Mouse (Mus musculus) ES-Bruce4 (cell line): ENCODE data around the gene Cdk8. TPM values are rescaled to one million over a fixed set of nuclear protein-coding genes. Genes with fewer than 3 reads are reported as not detected.

Source experiments
- H3K27ac ChIP-seq: 2 replicates; pipeline ENCODE4 v1.5.1; 2012; ENCODE audit warnings: low read length, inconsistent platforms; ENCODE audit not compliant: insufficient read depth
- H3K27me3 ChIP-seq: 2 replicates; pipeline ENCODE4 v1.6.1; 2012; ENCODE audit warnings: mild to moderate bottlenecking, low read length, inconsistent platforms; ENCODE audit not compliant: control insufficient read depth, poor library complexity, insufficient read depth, severe bottlenecking
- H3K36me3 ChIP-seq: 2 replicates; pipeline ENCODE4 v1.6.1; 2012; ENCODE audit warnings: inconsistent platforms, mild to moderate bottlenecking, low read length, moderate library complexity; ENCODE audit not compliant: control insufficient read depth, poor library complexity, insufficient read depth, severe bottlenecking
- H3K4me1 ChIP-seq: one replicate; pipeline ENCODE4 v1.8.1; 2011; ENCODE audit warnings: low read length; ENCODE audit not compliant: control insufficient read depth, insufficient read depth
- H3K4me3 ChIP-seq: 2 replicates; pipeline ENCODE4 v1.5.1; 2011; ENCODE audit warnings: low read depth, mild to moderate bottlenecking, low read length
- H3K9ac ChIP-seq: 2 replicates; pipeline ENCODE4 v1.6.1; 2012; ENCODE audit warnings: low read depth, mild to moderate bottlenecking, inconsistent platforms; ENCODE audit not compliant: poor library complexity, severe bottlenecking
- H3K9me3 ChIP-seq: replicated peaks from 2 replicates; pipeline ENCODE4 v1.6.1; 2012; ENCODE audit warnings: mild to moderate bottlenecking, low read length, inconsistent platforms; ENCODE audit not compliant: control insufficient read depth, poor library complexity, insufficient read depth, severe bottlenecking
- CTCF ChIP-seq: IDR thresholded peaks from one replicate; pipeline ENCODE4 v1.8.1; 2011; ENCODE audit warnings: low read depth, low read length
- EP300 ChIP-seq: IDR thresholded peaks from 2 replicates; pipeline ENCODE4 v1.6.1; 2011; ENCODE audit warnings: low read depth, low read length; ENCODE audit not compliant: insufficient read depth
- POLR2A ChIP-seq: IDR thresholded peaks from one replicate; pipeline ENCODE4 v1.8.1; 2011; ENCODE audit warnings: low read length; ENCODE audit not compliant: insufficient read depth
- polyA plus RNA-seq: library from polyadenylated mRNA; stranded (reverse); fragments of >200 nt; gene quantifications from 2 replicates; pipeline ENCODE4 v1.2.4, GENCODE M21; 2011; ENCODE audit warnings: low read depth; ENCODE audit not compliant: missing spikeins, insufficient read depth, insufficient read length

Gene Cdk8
- polyA plus RNA-seq, 1 experiment, result 81.2 TPM

DNA sequence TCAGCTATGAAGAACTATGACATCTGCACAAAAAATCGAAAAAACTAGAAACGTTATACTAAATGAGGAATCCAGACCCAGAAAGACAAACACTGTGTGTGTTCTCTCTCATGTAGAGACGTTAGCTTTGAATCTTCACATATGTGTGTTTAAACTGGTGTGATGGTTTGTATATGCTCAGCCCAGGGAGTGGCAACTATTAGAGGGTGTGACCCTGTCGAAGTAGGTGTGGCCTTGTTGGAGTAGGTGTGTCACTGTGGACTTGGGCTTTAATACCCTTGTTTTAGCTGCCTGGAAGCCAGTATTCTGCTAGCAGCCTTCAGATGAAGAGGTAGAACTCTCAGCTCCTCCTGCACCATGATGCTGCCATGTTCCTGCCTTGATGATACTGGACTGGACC lies 109.0 kb downstream of the Cdk8 start:
- Histone ChIP-seq H3K4me1 (no peaks in the 10 kb centered on the region), H3K36me3 (no peaks in the 10 kb centered on the region), H3K27ac (no peak overlapping the region), H3K9ac (no peak overlapping the region), H3K27me3 (no peaks in the 10 kb centered on the region), H3K9me3 (no peaks in the 10 kb centered on the region), H3K4me3 (no peak overlapping the region)
- TF ChIP-seq POLR2A (no peak), CTCF (no peak), EP300 (no peak)

- no peak overlapping the region for H3K27ac ChIP-seq
- H3K27me3 ChIP-seq, result no peaks in the 10 kb centered on the region
- no peaks in the 10 kb centered on the region for H3K9me3 ChIP-seq
- no peak overlapping the region for H3K9ac ChIP-seq
- H3K4me1 ChIP-seq, result no peaks in the 10 kb centered on the region
- no peaks in the 10 kb centered on the region for H3K36me3 ChIP-seq
- TF ChIP-seq EP300, result no peak
- no peak for TF ChIP-seq CTCF
- TF ChIP-seq POLR2A, result no peak
- no peak overlapping the region for H3K4me3 ChIP-seq
These were observed 114.1 kb downstream of the Cdk8 start for GRCm38 (mm10) chr5:146344911-146345686.

GRCm38 (mm10) chr5:146347081-146347480 lies 116.1 kb downstream of the Cdk8 start:
- H3K4me1 ChIP-seq, result no peaks in the 10 kb centered on the region
- H3K9me3 ChIP-seq, result no peaks in the 10 kb centered on the region
- no peak overlapping the region for H3K27ac ChIP-seq
- H3K27me3 ChIP-seq, result no peaks in the 10 kb centered on the region
- H3K36me3 ChIP-seq, result no peaks in the 10 kb centered on the region
- no peak overlapping the region for H3K4me3 ChIP-seq
- TF ChIP-seq POLR2A (no peak), EP300 (no peak), CTCF (no peak)
- H3K9ac ChIP-seq, result no peak overlapping the region

DNA sequence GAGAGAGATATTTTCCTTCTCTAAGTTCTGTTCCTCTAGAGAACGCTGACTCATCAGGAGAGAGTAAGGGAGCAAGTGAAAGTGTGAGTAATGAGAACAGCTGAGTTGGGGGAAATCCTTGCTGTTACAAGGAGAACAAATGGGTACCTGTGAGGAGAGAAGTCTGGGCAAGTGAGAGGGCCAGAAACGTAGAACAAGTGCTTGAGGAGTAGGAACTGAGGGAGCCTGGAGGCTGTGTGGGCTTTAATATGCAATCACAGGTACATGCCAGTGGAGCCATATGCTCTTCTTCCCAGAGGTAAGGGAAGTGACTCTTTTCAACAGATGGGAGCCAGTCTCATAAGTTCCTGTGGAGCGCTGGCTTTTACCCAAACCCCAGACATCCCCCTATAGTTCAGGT lies 118.2 kb downstream of the Cdk8 start:
- no peaks in the 10 kb centered on the region for H3K27me3 ChIP-seq
- TF ChIP-seq POLR2A (no peak), EP300 (no peak), CTCF (no peak)
- no peaks in the 10 kb centered on the region for H3K9me3 ChIP-seq
- H3K4me3 ChIP-seq, result no peak overlapping the region
- H3K9ac ChIP-seq, result no peak overlapping the region
- H3K36me3 ChIP-seq, result no peaks in the 10 kb centered on the region
- H3K27ac ChIP-seq, result no peak overlapping the region
- no peaks in the 10 kb centered on the region for H3K4me1 ChIP-seq

DNA sequence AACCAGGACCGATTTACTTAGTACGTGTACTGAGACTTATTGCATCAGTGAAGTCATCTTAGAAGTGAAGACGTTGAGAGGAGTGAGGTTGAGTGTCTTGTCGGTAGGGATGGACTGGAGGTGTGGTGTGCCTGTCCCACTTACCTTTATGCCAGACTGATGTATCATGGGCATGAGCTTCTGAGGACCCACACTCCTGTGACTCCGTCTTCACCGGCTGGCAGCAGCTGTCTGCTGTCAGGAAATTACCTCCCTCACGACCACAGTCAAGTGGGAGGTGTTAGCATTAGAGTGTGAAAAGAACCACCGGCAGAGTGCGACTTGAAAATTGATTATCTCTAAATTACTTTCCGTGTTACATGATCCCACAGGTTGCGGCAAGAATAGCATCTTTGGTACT lies 119.8 kb downstream of the Cdk8 start:
- Histone ChIP-seq H3K4me3 (no peak overlapping the region), H3K27ac (no peak overlapping the region), H3K27me3 (no peaks in the 10 kb centered on the region; the same call in 1 of the 2 replicates), H3K9me3 (no peaks in the 10 kb centered on the region), H3K36me3 (no peaks in the 10 kb centered on the region), H3K9ac (no peak overlapping the region), H3K4me1 (no peaks in the 10 kb centered on the region)
- no peak for TF ChIP-seq POLR2A
- no peak for TF ChIP-seq CTCF
- TF ChIP-seq EP300, result no peak

DNA sequence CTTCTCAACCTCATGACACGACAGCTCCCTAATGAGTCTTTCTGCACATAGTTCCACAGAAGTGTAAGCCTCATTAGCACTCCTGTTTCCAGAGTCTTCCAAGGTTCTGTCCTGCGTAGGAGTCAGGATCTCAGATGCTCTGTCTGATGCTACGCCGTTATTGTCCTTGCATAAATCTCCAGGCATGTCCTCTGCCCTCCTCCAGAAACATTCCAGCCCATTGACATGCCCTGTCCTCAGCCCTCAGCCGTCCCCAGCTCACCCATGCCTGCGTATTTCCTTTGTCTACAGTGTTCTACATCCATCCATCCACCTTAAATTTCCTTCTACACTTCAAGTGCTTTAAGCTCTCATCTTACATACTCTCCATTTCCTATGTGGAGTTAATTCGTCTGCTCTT lies 121.0 kb downstream of the Cdk8 start:
- H3K9me3 ChIP-seq, result no peaks in the 10 kb centered on the region
- no peak overlapping the region for H3K27ac ChIP-seq
- no peak for TF ChIP-seq EP300
- TF ChIP-seq CTCF, result no peak
- no peak for TF ChIP-seq POLR2A
- H3K36me3 ChIP-seq, result no peaks in the 10 kb centered on the region
- no peaks in the 10 kb centered on the region; the same call in 1 of the 2 replicates for H3K27me3 ChIP-seq
- H3K4me3 ChIP-seq, result no peak overlapping the region
- no peak overlapping the region for H3K9ac ChIP-seq
- no peaks in the 10 kb centered on the region for H3K4me1 ChIP-seq

Other genes with a start within 250 kb of the Cdk8 start
- not detected in 2 replicates for gene Cyp3a25, start 221.6 kb upstream of the Cdk8 start, polyA plus RNA-seq
- not detected in 2 replicates for gene Cyp3a59, start 152.0 kb upstream of the Cdk8 start, polyA plus RNA-seq
- not detected in 2 replicates for gene Gm5565, start 70.7 kb upstream of the Cdk8 start, polyA plus RNA-seq
- gene Gm6309, start 60.5 kb upstream of the Cdk8 start, polyA plus RNA-seq, result not detected in 2 replicates
- gene 1700001J03Rik, start 45.9 kb upstream of the Cdk8 start, polyA plus RNA-seq, result 0.94 TPM in 1 of 2 replicates, not detected in the other
- gene Rnf6, start 9.7 kb upstream of the Cdk8 start, polyA plus RNA-seq, result 29.6 and 40.2 TPM in 2 replicates
- gene Wasf3, start 153.8 kb downstream of the Cdk8 start, polyA plus RNA-seq, result 32.3 and 33.1 TPM in 2 replicates